Mouse (Mus musculus): ENCODE measurements around the gene Cyp4f15. TPM values are rescaled to one million over a fixed set of nuclear protein-coding genes. Genes with fewer than 3 reads are reported as not detected.

Gene Cyp4f15
- polyA plus RNA-seq (2012; rRNA removed), result 3.0 and 3.5 TPM in 2 replicates

DNA sequence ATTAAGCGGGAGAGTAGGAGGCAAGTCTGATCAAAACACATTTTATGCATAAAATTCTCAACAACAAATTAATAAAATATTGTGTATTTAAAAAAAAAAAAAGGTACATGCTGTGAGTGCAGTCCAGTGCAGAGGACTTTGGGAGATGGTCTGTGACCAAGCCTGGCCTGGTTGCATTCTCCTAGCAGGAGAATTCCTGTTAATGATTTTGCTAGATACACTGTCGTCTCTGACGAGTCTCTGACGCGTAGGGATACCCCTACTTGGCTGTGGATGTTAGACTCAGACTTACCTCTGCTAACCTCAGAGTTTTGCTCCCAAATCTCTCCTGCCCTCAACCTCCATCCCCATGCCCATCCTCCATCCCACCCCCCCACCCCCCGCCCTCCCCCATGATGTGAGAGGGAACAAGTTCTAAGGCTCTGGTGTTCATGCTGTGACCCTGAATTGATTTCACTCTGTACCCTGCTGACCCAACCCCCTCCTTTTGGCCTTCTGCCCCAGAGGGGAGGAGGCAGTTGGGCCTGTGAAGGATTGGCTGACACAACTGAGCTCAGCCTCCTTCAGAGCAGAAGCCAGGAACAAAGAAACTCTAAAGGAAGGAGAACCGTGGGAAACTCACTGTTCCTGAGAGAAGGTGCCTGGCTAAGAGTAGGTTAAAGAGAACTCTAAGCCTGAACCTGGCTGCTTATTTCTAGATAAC lies at the start of gene Cyp4f15:
Gene Cyp4f15 (plus strand): TSS at position 580 of the 703 bp plus-strand sequence.

GRCm38 (mm10) chr17:32658712-32659111 lies 26.7 kb upstream of the Cyp4f15 start, which contains the start of gene Cyp4f40:
Cyp4f40 (plus strand) TSS chr17:32658900.

Other genes with a start within 250 kb of the Cyp4f15 start
- 0.60 and 0.65 TPM in 2 replicates for gene Cyp4f39, start 232.9 kb upstream of the Cyp4f15 start, polyA plus RNA-seq (2012; rRNA removed)
- 10.0 and 11.0 TPM in 2 replicates for gene Cyp4f17, start 179.6 kb upstream of the Cyp4f15 start, polyA plus RNA-seq (2012; rRNA removed)
- 18.8 and 21.6 TPM in 2 replicates for gene Cyp4f16, start 149.1 kb upstream of the Cyp4f15 start, polyA plus RNA-seq (2012; rRNA removed)
- gene Cyp4f37, start 64.3 kb upstream of the Cyp4f15 start, polyA plus RNA-seq (2012; rRNA removed), result not detected in 2 replicates
- gene Cyp4f40, start 26.7 kb upstream of the Cyp4f15 start, polyA plus RNA-seq (2012; rRNA removed), result 0.08 TPM in 2 replicates
- gene Zfp871, start 102.7 kb downstream of the Cyp4f15 start, polyA plus RNA-seq (2012; rRNA removed), result 28.0 and 28.1 TPM in 2 replicates
- gene Zfp811, start 124.3 kb downstream of the Cyp4f15 start, polyA plus RNA-seq (2012; rRNA removed), result 22.2 and 22.4 TPM in 2 replicates
- gene Zfp799, start 144.6 kb downstream of the Cyp4f15 start, polyA plus RNA-seq (2012; rRNA removed), result 13.0 and 16.4 TPM in 2 replicates
- gene Zfp870, start 206.0 kb downstream of the Cyp4f15 start, polyA plus RNA-seq (2012; rRNA removed), result 5.3 and 5.4 TPM in 2 replicates
- 0.21 and 0.33 TPM in 2 replicates for gene Cyp4f14, start 231.7 kb downstream of the Cyp4f15 start, polyA plus RNA-seq (2012; rRNA removed)

Measured in central nervous system, embryonic 18 days (tissue).